Mouse (Mus musculus): ENCODE data around the gene Wdr66. TPM values are rescaled to one million over a fixed set of nuclear protein-coding genes. Genes with fewer than 3 reads are reported as not detected.

Wdr66 gene
- polyA plus RNA-seq, 1 experiment, result not detected

DNA sequence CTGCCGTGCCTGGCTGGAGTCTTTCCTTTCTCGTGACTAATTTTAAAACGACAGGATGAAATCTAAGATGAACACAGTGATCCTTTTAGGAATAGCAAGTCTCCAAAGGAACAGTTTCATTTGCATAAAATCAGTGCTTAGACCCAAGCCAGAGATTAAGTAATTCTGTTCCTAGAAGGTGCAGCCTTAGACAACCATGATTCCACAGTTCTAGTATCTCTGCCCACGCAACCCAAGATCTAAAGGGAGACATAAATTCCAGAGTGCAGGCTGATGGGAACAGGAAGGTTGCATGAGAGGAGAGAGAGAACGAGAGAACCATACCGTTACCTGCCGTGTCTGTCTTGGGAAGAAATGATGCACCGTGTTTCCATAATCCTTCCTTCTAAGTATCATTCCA lies 8.8 kb downstream of the Wdr66 start:
- no peak overlapping the region for H3K9ac ChIP-seq (ENCODE audit: low read depth, poor library complexity, severe bottlenecking)
- no peak for TF ChIP-seq CTCF (IDR thresholded peaks at IDR 0.05; ENCODE audit: low read depth, low read length)
- TF ChIP-seq EP300 (IDR thresholded peaks at IDR 0.05; ENCODE audit: insufficient read depth, low read depth, low read length), result no peak
- TF ChIP-seq POLR2A (IDR thresholded peaks at IDR 0.05; ENCODE audit: insufficient read depth, low read length), result no peak
- no peak overlapping the region for H3K27ac ChIP-seq (ENCODE audit: insufficient read depth, low read length)
- H3K9me3 ChIP-seq (replicated peaks; ENCODE audit: control insufficient read depth, insufficient read depth, low read length, poor library complexity, severe bottlenecking), result no peaks in the 10 kb centered on the region
- H3K36me3 ChIP-seq (ENCODE audit: control insufficient read depth, insufficient read depth, low read length, poor library complexity, severe bottlenecking), result no peaks in the 10 kb centered on the region
- H3K4me1 ChIP-seq (ENCODE audit: control insufficient read depth, insufficient read depth, low read length), result no peaks in the 10 kb centered on the region
- H3K4me3 ChIP-seq (ENCODE audit: low read depth, low read length), result no peak overlapping the region
- H3K27me3 ChIP-seq (ENCODE audit: control insufficient read depth, insufficient read depth, low read length, poor library complexity, severe bottlenecking), result no peaks in the 10 kb centered on the region

DNA sequence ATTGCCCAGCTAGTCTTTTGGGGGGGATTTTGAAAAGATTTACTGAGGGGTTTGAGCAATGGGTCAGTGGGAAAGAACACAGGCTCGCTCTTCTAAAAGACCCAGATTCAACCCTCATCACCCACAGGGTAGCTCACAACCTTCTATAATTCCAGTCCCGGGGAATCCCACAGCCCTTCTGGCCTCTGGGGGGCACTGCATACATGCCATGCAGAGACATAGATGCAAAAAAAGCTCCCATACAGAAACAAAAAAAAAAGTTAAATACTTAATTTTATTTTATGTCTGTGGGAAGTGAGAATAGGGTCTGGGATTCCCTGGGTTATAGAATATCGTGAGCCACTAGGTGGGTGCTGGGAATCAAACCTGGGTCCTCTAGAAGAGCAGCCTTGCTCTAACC lies 15.0 kb downstream of the Wdr66 start:
- Histone ChIP-seq H3K4me1 (ENCODE audit: control insufficient read depth, insufficient read depth, low read length) (no peaks in the 10 kb centered on the region), H3K36me3 (ENCODE audit: control insufficient read depth, insufficient read depth, low read length, poor library complexity, severe bottlenecking) (no peaks in the 10 kb centered on the region), H3K27me3 (ENCODE audit: control insufficient read depth, insufficient read depth, low read length, poor library complexity, severe bottlenecking) (no peaks in the 10 kb centered on the region), H3K27ac (ENCODE audit: insufficient read depth, low read length) (no peak overlapping the region), H3K9me3 (replicated peaks; ENCODE audit: control insufficient read depth, insufficient read depth, low read length, poor library complexity, severe bottlenecking) (no peaks in the 10 kb centered on the region), H3K4me3 (ENCODE audit: low read depth, low read length) (no peak overlapping the region), H3K9ac (ENCODE audit: low read depth, poor library complexity, severe bottlenecking) (no peak overlapping the region)
- TF ChIP-seq POLR2A (IDR thresholded peaks at IDR 0.05; ENCODE audit: insufficient read depth, low read length), result no peak
- peak; percentile 28 for TF ChIP-seq CTCF (IDR thresholded peaks at IDR 0.05; ENCODE audit: low read depth, low read length)

DNA sequence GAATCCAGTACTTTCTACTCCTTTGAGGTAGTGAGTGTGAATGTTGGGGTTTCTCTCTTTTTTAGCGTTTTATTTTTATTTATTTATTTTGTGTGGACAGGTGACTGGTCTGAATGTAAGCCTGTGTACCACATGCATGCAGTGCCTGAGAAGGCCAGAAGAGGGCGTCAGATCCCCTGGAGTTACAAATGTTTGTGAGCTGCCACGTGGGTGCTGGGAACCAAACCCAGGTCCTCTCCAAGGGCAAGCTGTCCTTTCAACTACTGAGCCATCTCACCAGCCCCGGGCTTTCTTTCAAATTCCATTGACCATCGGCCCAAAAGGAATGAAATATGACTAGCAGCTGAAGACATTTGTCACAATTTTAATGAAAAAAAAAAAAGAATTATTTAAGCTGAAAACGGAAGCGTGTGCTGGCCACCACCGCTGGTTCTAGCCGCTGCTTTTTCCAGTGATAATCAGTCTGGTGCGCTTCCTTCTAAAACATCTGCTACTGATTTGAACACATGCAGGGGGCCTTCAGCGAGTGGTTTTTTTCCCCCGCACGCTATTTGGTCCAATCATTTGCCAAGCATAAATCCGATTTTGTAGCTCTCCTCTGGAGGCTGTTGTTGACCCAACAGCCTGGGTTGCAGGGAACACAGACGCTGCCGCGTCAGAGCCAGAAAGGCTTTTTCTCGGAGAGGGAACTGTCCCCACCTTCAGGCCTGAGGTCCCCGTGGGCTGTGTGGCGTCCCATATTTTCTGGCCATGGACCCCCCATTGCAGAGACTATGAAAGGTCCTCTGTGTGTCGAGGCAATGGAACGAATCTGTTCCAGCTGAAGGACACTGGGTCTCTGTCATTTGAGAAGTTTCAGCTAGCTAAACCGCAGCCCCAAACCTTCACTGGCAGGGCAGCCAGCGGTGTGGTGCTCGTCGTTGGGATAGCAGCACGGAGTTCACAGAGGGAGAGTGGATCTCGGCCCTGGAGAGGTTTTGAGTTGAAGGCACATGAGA lies 16.9 kb downstream of the Wdr66 start:
- Histone ChIP-seq H3K9me3 (replicated peaks; ENCODE audit: control insufficient read depth, insufficient read depth, low read length, poor library complexity, severe bottlenecking) (no peaks in the 10 kb centered on the region), H3K9ac (ENCODE audit: low read depth, poor library complexity, severe bottlenecking) (no peak overlapping the region), H3K27me3 (ENCODE audit: control insufficient read depth, insufficient read depth, low read length, poor library complexity, severe bottlenecking) (no peaks in the 10 kb centered on the region), H3K4me3 (ENCODE audit: low read depth, low read length) (no peak overlapping the region), H3K36me3 (ENCODE audit: control insufficient read depth, insufficient read depth, low read length, poor library complexity, severe bottlenecking) (no peaks in the 10 kb centered on the region), H3K27ac (ENCODE audit: insufficient read depth, low read length) (no peak overlapping the region), H3K4me1 (ENCODE audit: control insufficient read depth, insufficient read depth, low read length) (no peaks in the 10 kb centered on the region)
- no peak for TF ChIP-seq EP300 (IDR thresholded peaks at IDR 0.05; ENCODE audit: insufficient read depth, low read depth, low read length)
- TF ChIP-seq CTCF (IDR thresholded peaks at IDR 0.05; ENCODE audit: low read depth, low read length), result peak; percentile 53

DNA sequence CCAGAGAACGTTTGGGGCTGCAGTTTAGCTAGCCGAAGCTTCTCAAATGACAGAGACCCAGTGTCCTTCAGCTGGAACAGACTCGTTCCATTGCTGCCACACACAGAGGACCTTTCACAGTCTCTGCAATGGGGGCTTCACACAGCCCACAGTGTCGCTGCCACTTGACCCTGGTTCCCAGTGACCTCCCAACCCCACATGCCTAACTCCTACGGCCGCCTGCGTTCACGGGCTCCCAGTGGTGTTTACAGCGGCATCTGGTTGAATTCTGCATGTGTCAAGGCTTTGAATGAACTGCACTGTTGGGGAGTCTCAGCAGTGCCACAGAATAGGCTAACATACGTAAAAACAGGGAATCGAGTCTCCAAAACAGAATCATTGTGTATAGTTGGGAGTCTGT lies 19.0 kb downstream of the Wdr66 start:
- Histone ChIP-seq H3K9me3 (replicated peaks; ENCODE audit: control insufficient read depth, insufficient read depth, low read length, poor library complexity, severe bottlenecking) (no peaks in the 10 kb centered on the region), H3K4me3 (ENCODE audit: low read depth, low read length) (no peak overlapping the region), H3K27me3 (ENCODE audit: control insufficient read depth, insufficient read depth, low read length, poor library complexity, severe bottlenecking) (no peaks in the 10 kb centered on the region), H3K9ac (ENCODE audit: low read depth, poor library complexity, severe bottlenecking) (no peak overlapping the region), H3K36me3 (ENCODE audit: control insufficient read depth, insufficient read depth, low read length, poor library complexity, severe bottlenecking) (no peaks in the 10 kb centered on the region), H3K27ac (ENCODE audit: insufficient read depth, low read length) (no peak overlapping the region), H3K4me1 (ENCODE audit: control insufficient read depth, insufficient read depth, low read length) (no peaks in the 10 kb centered on the region)
- no peak for TF ChIP-seq EP300 (IDR thresholded peaks at IDR 0.05; ENCODE audit: insufficient read depth, low read depth, low read length)
- TF ChIP-seq POLR2A (IDR thresholded peaks at IDR 0.05; ENCODE audit: insufficient read depth, low read length), result no peak
- TF ChIP-seq CTCF (IDR thresholded peaks at IDR 0.05; ENCODE audit: low read depth, low read length), result no peak

DNA sequence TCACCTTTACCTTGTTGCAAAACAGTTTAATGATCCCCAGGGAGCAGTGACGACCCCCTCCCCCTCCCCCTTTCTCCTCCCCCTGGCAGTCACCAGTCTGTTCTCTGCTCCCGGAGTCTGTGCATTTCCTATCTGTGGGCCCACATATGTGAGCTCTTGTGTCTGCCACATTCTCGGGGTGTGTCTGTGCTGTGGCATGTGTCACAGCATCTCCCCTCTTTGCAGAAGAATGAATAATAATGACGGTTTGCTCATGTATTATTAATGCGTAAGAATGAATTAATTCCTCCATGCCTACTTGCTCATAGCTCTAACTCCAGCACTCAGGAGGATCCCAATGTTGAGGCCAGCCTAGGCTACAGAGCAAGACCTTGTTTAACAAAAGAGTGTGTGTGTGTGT lies 21.0 kb downstream of the Wdr66 start:
- Histone ChIP-seq H3K4me1 (ENCODE audit: control insufficient read depth, insufficient read depth, low read length) (peaks cover 2% of the 10 kb centered on the region), H3K9ac (ENCODE audit: low read depth, poor library complexity, severe bottlenecking) (no peak overlapping the region), H3K9me3 (replicated peaks; ENCODE audit: control insufficient read depth, insufficient read depth, low read length, poor library complexity, severe bottlenecking) (no peaks in the 10 kb centered on the region), H3K27me3 (ENCODE audit: control insufficient read depth, insufficient read depth, low read length, poor library complexity, severe bottlenecking) (no peaks in the 10 kb centered on the region), H3K4me3 (ENCODE audit: low read depth, low read length) (no peak overlapping the region), H3K27ac (ENCODE audit: insufficient read depth, low read length) (no peak overlapping the region), H3K36me3 (ENCODE audit: control insufficient read depth, insufficient read depth, low read length, poor library complexity, severe bottlenecking) (no peaks in the 10 kb centered on the region)
- no peak for TF ChIP-seq CTCF (IDR thresholded peaks at IDR 0.05; ENCODE audit: low read depth, low read length)

DNA sequence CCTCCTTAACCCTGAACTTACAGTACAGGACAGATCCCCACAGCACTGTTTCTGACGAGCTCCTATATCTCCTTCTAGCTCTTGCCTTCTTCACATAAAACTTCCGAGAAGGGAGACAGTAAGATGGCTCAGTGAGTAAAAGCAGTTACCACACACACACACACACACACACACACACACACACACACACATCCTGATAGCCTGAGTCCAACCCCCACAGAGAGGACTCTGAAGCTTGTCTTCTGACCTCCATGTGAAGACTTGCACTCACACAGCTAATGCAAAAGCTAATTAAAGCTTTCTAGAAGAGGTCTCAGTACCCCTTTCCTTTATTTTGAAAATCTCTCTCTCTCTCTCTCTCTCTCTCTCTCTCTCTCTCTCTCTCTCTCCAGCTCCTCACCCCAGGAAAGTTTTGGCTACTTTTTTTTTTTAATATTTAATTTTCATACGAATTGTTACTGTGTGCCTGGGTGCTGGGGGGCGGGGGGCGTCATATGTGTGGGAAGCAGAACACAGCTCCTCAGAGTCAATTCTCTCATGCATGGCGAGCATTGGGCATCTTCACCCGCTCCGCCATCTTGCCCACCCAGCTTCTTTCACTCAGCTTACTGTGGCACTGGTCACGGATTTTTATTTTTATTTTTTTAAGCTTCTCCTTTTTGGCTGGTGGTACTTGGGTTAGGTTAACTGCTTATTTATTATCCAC lies 24.9 kb downstream of the Wdr66 start:
- Histone ChIP-seq H3K9me3 (replicated peaks; ENCODE audit: control insufficient read depth, insufficient read depth, low read length, poor library complexity, severe bottlenecking) (no peaks in the 10 kb centered on the region), H3K36me3 (ENCODE audit: control insufficient read depth, insufficient read depth, low read length, poor library complexity, severe bottlenecking) (no peaks in the 10 kb centered on the region), H3K4me1 (ENCODE audit: control insufficient read depth, insufficient read depth, low read length) (peaks cover 2% of the 10 kb centered on the region), H3K27ac (ENCODE audit: insufficient read depth, low read length) (no peak overlapping the region), H3K4me3 (ENCODE audit: low read depth, low read length) (no peak overlapping the region), H3K9ac (ENCODE audit: low read depth, poor library complexity, severe bottlenecking) (no peak overlapping the region), H3K27me3 (ENCODE audit: control insufficient read depth, insufficient read depth, low read length, poor library complexity, severe bottlenecking) (no peaks in the 10 kb centered on the region)
- no peak for TF ChIP-seq CTCF (IDR thresholded peaks at IDR 0.05; ENCODE audit: low read depth, low read length)
